Mouse (Mus musculus) heart, adult 2 months (tissue): ENCODE measurements around the gene Tub. TPM values are rescaled to one million over a fixed set of nuclear protein-coding genes. Genes with fewer than 3 reads are reported as not detected.
A peak's percentile ranks its signal among the peaks of the same experiment; 100 is the strongest.

Experiments used
- DNase-seq, 2 experiments: peaks; one replicate each; pipeline ENCODE4 v3.0.0; 2021
- H3K27ac ChIP-seq: fragments of 200-600 bp; 2 replicates; pipeline ENCODE4 v1.8.1; 2022
- H3K27me3 ChIP-seq: fragments of 200-500 bp; 2 replicates; pipeline ENCODE4 v1.6.1; 2012; ENCODE audit warnings: mild to moderate bottlenecking, low read length, inconsistent platforms, mixed read lengths; ENCODE audit not compliant: control insufficient read depth, insufficient read depth
- H3K36me3 ChIP-seq: fragments of 200-500 bp; 2 replicates; pipeline ENCODE4 v1.6.1; 2012; ENCODE audit warnings: low read length, inconsistent platforms; ENCODE audit not compliant: control insufficient read depth, insufficient read depth
- H3K4me1 ChIP-seq: fragments of 200-500 bp; 2 replicates; pipeline ENCODE4 v1.6.1; 2011; ENCODE audit warnings: low read length; ENCODE audit not compliant: control insufficient read depth, insufficient read depth
- H3K4me3 ChIP-seq: fragments of 200-600 bp; 2 replicates; pipeline ENCODE4 v1.8.1; 2022
- H3K79me2 ChIP-seq: fragments of 200-500 bp; replicated peaks from 2 replicates; pipeline ENCODE4 v1.6.1; 2012; ENCODE audit warnings: mild to moderate bottlenecking, inconsistent platforms, low read length, moderate library complexity, mixed read lengths; ENCODE audit not compliant: control insufficient read depth, insufficient read depth
- H3K9ac ChIP-seq: fragments of 200-500 bp; 2 replicates; pipeline ENCODE4 v1.6.1; 2012; ENCODE audit warnings: low read depth, mild to moderate bottlenecking, control low read depth, inconsistent platforms, low read length, mixed read lengths
- CTCF ChIP-seq: fragments of 200-600 bp; IDR thresholded peaks from 2 replicates; pipeline ENCODE4 v1.8.1; 2022; ENCODE audit warnings: antibody characterized with exemption, mild to moderate bottlenecking, moderate library complexity
- EP300 ChIP-seq: fragments of 200-500 bp; IDR thresholded peaks from 2 replicates; pipeline ENCODE4 v1.6.1; 2011; ENCODE audit warnings: low read depth, low read length, control low read depth; ENCODE audit not compliant: insufficient read depth
- POLR2A ChIP-seq: fragments of 200-500 bp; IDR thresholded peaks from 2 replicates; pipeline ENCODE4 v1.6.1; 2011; ENCODE audit warnings: mild to moderate bottlenecking, low read depth, low read length, control low read depth; ENCODE audit not compliant: insufficient read depth
- WGBS: fragments of 180-500 bp; shearing (Covaris S2); methylation state at CpG from one replicate; pipeline ENCODE4 v1.1.7; 2018; 5-methylcytosine and 5-hydroxymethylcytosine counted together
- intact Hi-C: fragments of 180-260 bp; cut with DNase I; formaldehyde crosslinking; loops from one replicate; pipeline ENCODE4 v1.15.1; 2025
- polyA plus RNA-seq: library from polyadenylated mRNA; depleted of rRNA; stranded (reverse); fragments of >200 nt; gene quantifications from 2 replicates; pipeline ENCODE4 v1.2.3, GENCODE M21; 2012
- total RNA-seq, 2 experiments: library from RNA; stranded (reverse); gene quantifications; 2 replicates each; pipeline ENCODE4 v1.2.3; 2021

Tub gene
- total and polyA plus RNA-seq, 3 experiments: 0.26 to 0.52 (median 0.45) TPM

DNA sequence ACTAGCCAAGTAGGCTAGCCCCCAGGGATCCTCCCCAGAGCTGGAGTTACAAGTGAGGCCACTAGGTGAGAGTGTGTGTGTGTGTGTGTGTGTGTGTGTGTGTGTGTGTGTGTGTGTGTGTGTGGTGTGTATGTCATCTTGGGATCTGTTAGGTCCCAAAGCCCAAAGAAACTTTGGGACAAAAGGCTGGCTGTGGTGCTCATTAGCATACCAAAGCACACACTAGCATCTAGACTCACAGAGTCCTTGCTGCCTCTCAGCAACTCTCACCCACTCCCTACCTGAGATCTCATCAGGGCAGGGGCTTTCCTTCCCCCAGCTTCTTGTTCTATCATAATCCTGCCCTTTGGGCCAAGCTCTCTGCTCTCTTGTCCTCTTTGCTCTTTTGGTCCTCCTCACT lies 1.5 kb upstream of the Tub start:
- TF ChIP-seq CTCF (no peak), POLR2A (no peak), EP300 (no peak)
- H3K27ac ChIP-seq: no peak overlapping the region
- H3K27me3 ChIP-seq: peaks cover 11% of the 10 kb centered on the region
- no peaks in the 10 kb centered on the region for H3K36me3 ChIP-seq
- no peaks in the 10 kb centered on the region for H3K79me2 ChIP-seq
- intact Hi-C loops: loop anchor here (5.0 kb wide), 1 partner anchor 79 kb away; no protein-coding TSS in a partner anchor
- no peak overlapping the region for H3K9ac ChIP-seq
- DNase-seq: no peak
- H3K4me3 ChIP-seq: no peak overlapping the region
- H3K4me1 ChIP-seq: no peaks in the 10 kb centered on the region; the same call in 1 of the 2 replicates

GRCm38 (mm10) chr7:108949301-108949700 lies 837 bp upstream of the Tub start:
- TF ChIP-seq EP300 (no peak), POLR2A (no peak), CTCF (no peak)
- intact Hi-C loops: loop anchor here (5.0 kb wide), 1 partner anchor 78 kb away; no protein-coding TSS in a partner anchor
- H3K27me3 ChIP-seq: peaks cover 11% of the 10 kb centered on the region
- no peaks in the 10 kb centered on the region; the same call in 1 of the 2 replicates for H3K4me1 ChIP-seq
- H3K36me3 ChIP-seq: no peaks in the 10 kb centered on the region
- WGBS: 54% methylated on average over 2 of the region's 2 CpGs
- H3K9ac ChIP-seq: no peak overlapping the region
- no peak for DNase-seq
- no peak overlapping the region for H3K27ac ChIP-seq
- H3K79me2 ChIP-seq: no peaks in the 10 kb centered on the region
- no peak overlapping the region for H3K4me3 ChIP-seq

DNA sequence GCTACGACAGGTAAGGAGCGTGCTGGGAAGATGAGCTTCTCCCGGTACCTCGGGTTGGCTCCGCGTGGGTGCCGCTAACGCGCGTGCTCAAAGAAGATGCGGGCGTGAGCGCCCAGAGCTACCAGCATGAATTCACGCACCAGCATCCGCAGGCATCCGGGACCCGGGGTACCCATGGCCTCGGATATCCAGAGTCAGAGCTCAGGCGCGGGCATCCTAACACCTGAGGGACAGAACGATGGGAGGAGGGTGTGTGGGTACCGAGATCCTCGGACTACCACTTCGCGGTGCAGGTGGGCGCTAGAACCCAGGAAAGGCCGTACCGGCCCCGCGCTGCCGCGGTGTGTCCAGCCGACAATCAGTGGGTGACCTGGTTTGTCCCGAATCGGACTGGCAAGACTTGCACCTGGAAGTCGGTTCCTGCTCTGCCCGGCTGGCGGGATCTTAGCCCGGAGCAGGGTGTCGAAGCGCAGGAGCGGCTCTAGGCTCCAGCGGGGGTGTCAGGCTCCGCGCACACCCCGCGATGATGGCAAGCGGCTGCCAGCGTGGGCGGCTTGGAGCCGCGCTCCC lies 709 bp downstream of the Tub start:
- H3K27me3 ChIP-seq: peaks cover 11% of the 10 kb centered on the region
- intact Hi-C loops: no loop called here
- peak overlapping the region; percentile 46 for H3K4me3 ChIP-seq
- no peaks in the 10 kb centered on the region for H3K79me2 ChIP-seq
- peak overlapping the region; percentile 26; the same call in 1 of the 2 replicates for H3K9ac ChIP-seq
- peak; percentile 9 to 32 for DNase-seq
- H3K27ac ChIP-seq: no peak overlapping the region
- no peak for TF ChIP-seq EP300
- no peak for TF ChIP-seq POLR2A
- TF ChIP-seq CTCF: no peak
- WGBS: 2% methylated on average over 52 of the region's 52 CpGs
- H3K4me1 ChIP-seq: no peaks in the 10 kb centered on the region; the same call in 1 of the 2 replicates
- H3K36me3 ChIP-seq: no peaks in the 10 kb centered on the region

GRCm38 (mm10) chr7:108952801-108953200 lies 2.7 kb downstream of the Tub start:
- WGBS: 74% methylated on average over 6 of the region's 6 CpGs
- no peaks in the 10 kb centered on the region for H3K79me2 ChIP-seq
- H3K4me3 ChIP-seq: no peak overlapping the region
- intact Hi-C loops: no loop called here
- peaks cover 11% of the 10 kb centered on the region for H3K27me3 ChIP-seq
- no peaks in the 10 kb centered on the region for H3K36me3 ChIP-seq
- no peak for DNase-seq
- H3K9ac ChIP-seq: no peak overlapping the region
- no peak for TF ChIP-seq CTCF
- no peak overlapping the region for H3K27ac ChIP-seq
- no peaks in the 10 kb centered on the region; the same call in 1 of the 2 replicates for H3K4me1 ChIP-seq

DNA sequence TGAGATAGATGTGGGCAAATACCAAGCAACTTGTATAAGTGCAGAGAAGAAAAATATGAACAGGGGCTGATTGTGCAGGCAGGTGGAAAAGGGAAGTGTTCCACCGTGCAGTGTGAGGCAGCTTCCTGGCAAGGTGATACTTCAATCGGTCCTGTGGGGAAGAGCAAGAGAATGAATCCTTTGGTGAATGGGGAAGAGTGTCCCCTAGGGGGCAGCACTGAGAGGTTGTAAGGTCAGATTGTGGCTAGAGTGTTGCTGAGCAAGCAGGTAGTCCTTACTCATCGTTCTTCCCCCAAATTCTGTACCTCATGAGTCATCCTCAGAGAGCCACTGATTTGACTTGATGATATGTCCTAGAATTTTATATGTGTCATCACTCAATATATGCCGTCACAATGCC lies 4.0 kb downstream of the Tub start:
- peaks cover 11% of the 10 kb centered on the region for H3K27me3 ChIP-seq
- intact Hi-C loops: no loop called here
- 39% methylated on average over 4 of the region's 4 CpGs for WGBS
- H3K4me3 ChIP-seq: no peak overlapping the region
- no peaks in the 10 kb centered on the region for H3K79me2 ChIP-seq
- no peak overlapping the region for H3K9ac ChIP-seq
- no peaks in the 10 kb centered on the region for H3K36me3 ChIP-seq
- TF ChIP-seq POLR2A (no peak), CTCF (peak; percentile 59)
- DNase-seq: no peak
- no peaks in the 10 kb centered on the region; the same call in 1 of the 2 replicates for H3K4me1 ChIP-seq
- no peak overlapping the region for H3K27ac ChIP-seq

GRCm38 (mm10) chr7:108957734-108958133 lies 7.6 kb downstream of the Tub start:
- intact Hi-C loops: no loop called here
- WGBS: 56% methylated on average over 2 of the region's 2 CpGs
- H3K27ac ChIP-seq: no peak overlapping the region
- H3K27me3 ChIP-seq: no peaks in the 10 kb centered on the region
- no peak for DNase-seq
- no peaks in the 10 kb centered on the region for H3K36me3 ChIP-seq
- no peak overlapping the region for H3K9ac ChIP-seq
- TF ChIP-seq CTCF (no peak), POLR2A (no peak), EP300 (no peak)
- no peak overlapping the region for H3K4me3 ChIP-seq
- no peaks in the 10 kb centered on the region for H3K4me1 ChIP-seq
- H3K79me2 ChIP-seq: no peaks in the 10 kb centered on the region
